In the genomic region with DNA sequence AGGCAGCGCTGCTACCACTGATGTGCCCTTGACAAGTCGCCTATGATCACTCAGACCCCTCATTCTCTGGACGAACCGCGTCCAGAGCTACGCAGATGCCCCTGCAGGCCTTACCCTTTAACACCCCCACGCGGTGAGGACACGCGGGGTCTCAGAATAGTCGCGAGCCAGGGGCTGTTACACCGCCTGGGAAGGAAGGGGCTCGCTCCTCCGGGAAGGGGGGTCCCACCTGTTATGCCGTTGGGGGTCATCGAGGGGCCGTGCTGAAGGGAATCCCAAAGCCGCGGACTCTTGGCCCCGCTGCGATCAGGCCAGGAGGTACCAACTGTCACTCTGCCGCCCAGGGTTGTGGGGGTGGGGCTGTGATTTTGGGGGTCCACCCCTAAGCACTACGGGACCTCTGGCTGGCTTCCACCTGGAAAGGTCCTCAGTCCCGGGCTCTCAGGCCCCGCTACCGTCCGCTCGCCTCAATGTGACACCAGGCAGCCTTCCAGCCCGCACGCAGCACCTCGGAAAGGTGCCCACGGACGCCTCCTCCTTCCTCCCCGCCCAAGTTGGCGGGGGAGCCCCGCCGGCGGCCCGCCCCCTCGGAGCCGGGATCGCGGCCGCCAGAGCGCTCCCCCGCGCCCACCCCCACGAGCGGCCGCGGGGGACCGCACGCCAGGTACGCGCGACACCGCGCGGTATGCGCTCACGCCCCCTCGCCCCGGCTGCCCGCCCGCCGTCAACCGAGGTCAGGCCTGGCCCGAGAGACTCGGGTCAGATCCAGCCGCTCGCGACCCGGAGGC, we compare ENCODE assay signal across 8 mouse cellular contexts. TPM values are rescaled to one million over a fixed set of nuclear protein-coding genes. Genes with fewer than 3 reads are reported as not detected.
DNase-seq lines count a peak whose midpoint lies in the region; ATAC-seq and TF ChIP-seq lines count a peak whose summit lies in the region.

No protein-coding gene starts in this region.

- ATAC-seq in intestine, embryonic 16.5 days: peak; percentile 39
- ATAC-seq in limb, embryonic 12.5 days (ENCODE audit: insufficient number of reproducible peaks, insufficient read depth, low FRiP score, low TSS enrichment, low read depth): peak; percentile 28; the same call in 1 of the 2 replicates
- peak; percentile 52 for ATAC-seq in midbrain, embryonic 15.5 days (replicated peaks)

- no peaks in the 10 kb centered on the region for H3K36me3 ChIP-seq in intestine, embryonic 16.5 days (ENCODE audit: control insufficient read depth, insufficient read depth, low read length)
- H3K36me3 ChIP-seq in limb, embryonic 12.5 days: no peaks in the 10 kb centered on the region; the same call in 1 of the 2 replicates
- no peaks in the 10 kb centered on the region for H3K36me3 ChIP-seq in midbrain, embryonic 15.5 days (replicated peaks)
- no peaks in the 10 kb centered on the region for H3K36me3 ChIP-seq in splenic B cell, adult 2 months (ENCODE audit: control insufficient read depth, insufficient read depth, low read length, poor library complexity, severe bottlenecking)

- TF ChIP-seq POLR2A in cortical plate, adult 2 months (IDR thresholded peaks at IDR 0.05; ENCODE audit: extremely low read depth, insufficient read depth, low read length): no peak

- H3K4me2 ChIP-seq in intestine, embryonic 16.5 days (ENCODE audit: low read depth, low read length): peak overlapping the region; percentile 93
- peak overlapping the region; percentile 90 for H3K4me2 ChIP-seq in limb, embryonic 12.5 days
- H3K4me2 ChIP-seq in midbrain, embryonic 15.5 days: peak overlapping the region; percentile 88

- H3K27me3 ChIP-seq in intestine, embryonic 16.5 days (replicated peaks; ENCODE audit: control insufficient read depth, insufficient read depth, low read length): no peaks in the 10 kb centered on the region
- H3K27me3 ChIP-seq in limb, embryonic 12.5 days: peaks cover 12% of the 10 kb centered on the region
- H3K27me3 ChIP-seq in midbrain, embryonic 15.5 days (replicated peaks): no peaks in the 10 kb centered on the region
- no peaks in the 10 kb centered on the region for H3K27me3 ChIP-seq in splenic B cell, adult 2 months (ENCODE audit: control insufficient read depth, insufficient read depth, low read length, poor library complexity, severe bottlenecking)

- H3K27ac ChIP-seq in cortical plate, adult 2 months (ENCODE audit: insufficient read depth, low read length): peak overlapping the region; percentile 93
- H3K27ac ChIP-seq in intestine, embryonic 16.5 days (ENCODE audit: low read length): peak overlapping the region; percentile 96
- peak overlapping the region; percentile 93 for H3K27ac ChIP-seq in limb, embryonic 12.5 days
- H3K27ac ChIP-seq in midbrain, embryonic 15.5 days: peak overlapping the region; percentile 98

- no peak for TF ChIP-seq CTCF in cortical plate, adult 2 months (IDR thresholded peaks at IDR 0.05; ENCODE audit: extremely low read depth, insufficient read depth, low read length)

- H3K4me3 ChIP-seq in cortical plate, adult 2 months (ENCODE audit: insufficient read depth, low read length): peak overlapping the region; percentile 97
- H3K4me3 ChIP-seq in intestine, embryonic 16.5 days (ENCODE audit: low read length): peak overlapping the region; percentile 87
- peak overlapping the region; percentile 78 for H3K4me3 ChIP-seq in limb, embryonic 12.5 days (replicated peaks)
- peak overlapping the region; percentile 98 for H3K4me3 ChIP-seq in midbrain, embryonic 15.5 days

- H3K9ac ChIP-seq in intestine, embryonic 16.5 days (ENCODE audit: low read depth, low read length): peak overlapping the region; percentile 94
- H3K9ac ChIP-seq in limb, embryonic 12.5 days (replicated peaks): peak overlapping the region; percentile 84
- peak overlapping the region; percentile 96 for H3K9ac ChIP-seq in midbrain, embryonic 15.5 days

- 2% methylated on average over 53 of the region's 74 CpGs for WGBS in intestine, embryonic 16.5 days
- WGBS in limb, embryonic 12.5 days: under 1% methylated on average over 52 of the region's 74 CpGs
- under 1% methylated on average over 43 of the region's 74 CpGs for WGBS in midbrain, embryonic 15.5 days

- no peaks in the 10 kb centered on the region for H3K9me3 ChIP-seq in intestine, embryonic 16.5 days (ENCODE audit: control insufficient read depth, low read length)
- peaks cover 3% of the 10 kb centered on the region; the same call in 1 of the 2 replicates for H3K9me3 ChIP-seq in limb, embryonic 12.5 days
- no peaks in the 10 kb centered on the region for H3K9me3 ChIP-seq in midbrain, embryonic 15.5 days

- DNase-seq in 3134 (ENCODE audit: extremely low read depth, insufficient read length, low spot score) (peak; percentile 72), R1 (ENCODE audit: low read depth, low spot score) (peak; percentile 34)
- peak; percentile 97 for DNase-seq in heart, adult 11 months
- peak; percentile 54 for DNase-seq in splenic B cell, adult 2 months (ENCODE audit: low read depth, low spot score)

- peaks cover 2% of the 10 kb centered on the region; the same call in 1 of the 2 replicates for H3K4me1 ChIP-seq in cortical plate, adult 2 months (ENCODE audit: control insufficient read depth, insufficient read depth, low read length)
- H3K4me1 ChIP-seq in intestine, embryonic 16.5 days (ENCODE audit: control insufficient read depth, insufficient read depth, low read length): peaks cover 19% of the 10 kb centered on the region
- H3K4me1 ChIP-seq in limb, embryonic 12.5 days (replicated peaks): peaks cover 22% of the 10 kb centered on the region
- H3K4me1 ChIP-seq in midbrain, embryonic 15.5 days: peaks cover 22% of the 10 kb centered on the region

RNA-seq across cellular contexts. Expression of a gene that starts 1.9 kb away (rescaled TPM):
- 34.3 and 37.6 TPM in 2 replicates for polyA plus RNA-seq in cortical plate, adult 2 months (2012; rRNA removed)
- 33.1 and 33.5 TPM in 2 replicates for polyA plus RNA-seq in intestine, embryonic 16.5 days (2015; fragmentation: Nextera tagmentation; extraction: Ambion mirVana)
- polyA plus RNA-seq in limb, embryonic 12.5 days (2016; fragmentation: Nextera tagmentation; extraction: Ambion mirVana): 21.6 and 23.0 TPM in 2 replicates
- 21.5 and 22.3 TPM in 2 replicates for polyA plus RNA-seq in midbrain, embryonic 15.5 days (2015; fragmentation: Nextera tagmentation; extraction: Ambion mirVana)

Comparison
In these comparisons a context has a peak if more than half of its experiments do, and no peak if none do; other contexts are left out.
1. Peak in every context shown above with its lines: DNase-seq, ATAC-seq, H3K4me3 ChIP-seq and H3K27ac ChIP-seq.
2. DNase-seq: peak in every context shown above with its lines; median percentile 97 in heart, adult 11 months; 72 in 3134; 54 in splenic B cell, adult 2 months; 34 in R1.